Mouse (Mus musculus) thymus, postnatal 0 days (tissue): ENCODE measurements around the gene Togaram2. TPM values are rescaled to one million over a fixed set of nuclear protein-coding genes. Genes with fewer than 3 reads are reported as not detected.

ENCODE experiments used
- DNase-seq: peaks from one replicate; pipeline ENCODE4 v3.0.0-alpha.2; 2015; ENCODE audit warnings: low spot score
- polyA plus RNA-seq: library from polyadenylated mRNA; unstranded; fragments of >200 nt; fragmentation: Nextera tagmentation; extraction: Ambion mirVana; gene quantifications from 2 replicates; pipeline ENCODE4 v1.2.1, GENCODE M21; 2015

Gene Togaram2
- polyA plus RNA-seq, 1 experiment from 2014 or later: 0.53 TPM

DNA sequence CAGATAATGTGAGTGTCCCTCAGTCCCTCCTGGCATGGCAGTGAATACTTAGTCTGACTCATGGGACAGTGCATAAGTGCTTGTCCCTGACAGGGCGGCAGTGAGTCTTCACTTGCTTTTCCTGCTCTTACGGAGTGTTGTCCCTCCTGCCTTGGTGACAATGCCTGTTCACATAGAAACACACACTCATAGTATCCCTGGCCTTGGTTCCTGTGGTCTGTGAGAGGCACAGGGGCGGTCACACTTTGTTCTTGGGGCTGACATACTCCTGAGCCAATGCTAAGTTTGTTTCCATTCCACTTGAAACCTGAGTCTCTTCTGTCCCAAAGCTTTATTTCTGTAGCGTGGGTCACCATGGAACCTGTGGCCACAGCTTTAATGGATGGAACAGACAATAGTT, 9.3 kb downstream of the Togaram2 start:
- DNase-seq: no peak

DNA sequence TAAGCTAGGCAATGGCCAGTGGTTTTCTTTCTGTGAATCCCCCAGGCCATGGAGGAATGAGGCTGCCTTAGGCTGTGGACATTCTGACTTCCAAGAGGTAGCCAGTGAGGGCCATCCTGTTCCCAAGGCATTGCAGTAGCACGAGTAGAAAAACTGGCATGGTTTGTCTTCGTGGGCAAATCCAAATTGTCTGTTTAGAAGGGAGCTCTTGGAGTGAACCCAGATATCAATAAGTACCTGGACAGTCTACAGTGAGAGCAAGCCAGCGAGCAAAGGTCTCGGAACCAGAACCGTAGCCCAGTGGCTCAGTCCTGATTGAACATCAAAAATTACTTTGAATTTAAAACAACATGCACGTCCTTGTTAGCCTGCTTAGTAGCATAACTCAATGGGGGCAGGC, 10.2 kb downstream of the Togaram2 start:
- no peak for DNase-seq

DNA sequence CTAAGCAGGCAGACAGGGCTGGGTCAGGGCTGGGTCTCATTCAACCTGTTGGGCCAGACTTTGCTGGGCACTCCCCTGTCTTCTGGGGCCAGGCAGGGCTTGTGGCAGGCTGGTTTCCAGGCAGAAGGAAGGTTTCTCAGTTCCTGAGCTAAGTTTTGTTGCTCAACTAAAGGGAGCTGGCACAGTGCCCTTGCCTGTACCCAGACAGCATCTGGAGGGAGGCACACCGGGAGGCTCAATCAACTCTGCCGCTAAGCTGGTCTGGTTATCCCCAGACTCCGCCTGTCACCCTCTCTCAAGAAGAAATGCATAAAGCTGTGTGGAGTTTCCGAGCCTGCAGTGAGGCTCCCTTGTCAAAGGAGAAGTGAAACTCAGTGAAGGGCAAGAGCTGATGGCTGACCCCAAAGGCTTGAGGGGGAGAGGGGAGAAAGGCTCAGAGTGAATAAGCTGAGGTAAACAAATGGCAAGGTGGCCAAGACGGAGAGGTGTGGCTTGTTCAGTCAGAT, 11.1 kb downstream of the Togaram2 start:
- DNase-seq: no peak

DNA sequence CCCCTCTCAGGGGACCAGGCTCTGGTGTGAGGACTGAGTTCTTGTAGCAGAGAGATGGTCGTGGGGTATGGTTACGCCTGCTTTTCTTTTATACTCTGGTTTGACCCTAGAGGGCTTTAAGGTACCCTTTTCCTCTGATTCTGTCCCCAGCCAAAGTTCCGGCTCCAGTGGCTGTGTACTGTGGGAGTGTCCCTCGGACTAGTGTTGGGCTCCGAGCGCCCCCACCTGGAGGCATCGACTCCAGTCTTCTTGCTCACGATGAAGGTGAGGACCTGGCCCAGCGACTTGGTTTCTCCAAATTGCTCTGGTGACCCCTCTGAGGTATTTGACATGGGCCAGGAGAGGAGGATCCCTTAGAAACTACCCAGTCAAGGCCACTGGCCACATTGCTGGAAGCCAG, 14.4 kb downstream of the Togaram2 start:
- no peak for DNase-seq

DNA sequence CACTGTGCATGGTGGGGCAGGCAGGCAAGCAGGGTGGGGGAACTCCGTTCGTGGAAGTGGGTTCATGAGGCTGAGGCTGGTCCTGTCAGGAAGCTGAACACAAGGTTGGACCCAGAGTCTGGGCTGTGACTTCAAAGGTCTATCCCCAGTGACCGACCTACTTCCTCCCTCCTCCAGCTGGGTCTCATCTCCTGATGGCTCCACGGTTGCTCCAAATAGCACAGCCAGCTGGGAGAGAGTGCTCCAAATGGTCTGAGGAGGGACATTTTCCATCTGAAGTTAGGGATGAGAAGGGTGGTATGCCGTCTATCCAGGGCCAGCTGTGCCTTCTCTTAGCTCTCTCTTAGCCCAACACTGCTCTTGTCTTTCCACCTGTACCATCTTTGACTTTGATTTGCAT, 16.8 kb downstream of the Togaram2 start:
- DNase-seq: no peak

DNA sequence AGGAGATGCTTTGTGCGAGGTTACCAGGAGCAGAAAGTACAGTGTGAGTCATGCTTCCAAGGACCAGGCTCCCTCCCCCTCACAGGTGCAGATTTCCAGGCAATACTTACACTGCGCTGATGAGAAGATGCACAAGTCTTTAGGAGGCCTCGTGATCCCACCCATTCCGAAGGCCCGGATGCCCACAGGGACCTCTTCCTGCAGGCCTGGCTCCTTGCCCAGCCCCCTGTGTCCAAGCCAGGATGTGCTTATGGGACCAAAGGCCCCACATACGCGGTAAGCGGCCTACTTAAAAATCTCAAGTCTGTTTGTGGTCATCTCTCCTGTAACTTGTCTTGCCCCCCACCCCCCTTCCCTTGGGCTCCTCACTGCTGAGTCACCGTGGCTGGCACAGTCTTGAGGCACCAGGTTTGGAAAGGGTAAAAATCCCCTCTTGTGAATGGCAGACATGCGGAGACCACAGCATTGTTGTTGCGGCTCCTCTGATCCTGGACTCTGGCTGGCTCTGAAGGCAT, 18.4 kb downstream of the Togaram2 start:
- DNase-seq: no peak

DNA sequence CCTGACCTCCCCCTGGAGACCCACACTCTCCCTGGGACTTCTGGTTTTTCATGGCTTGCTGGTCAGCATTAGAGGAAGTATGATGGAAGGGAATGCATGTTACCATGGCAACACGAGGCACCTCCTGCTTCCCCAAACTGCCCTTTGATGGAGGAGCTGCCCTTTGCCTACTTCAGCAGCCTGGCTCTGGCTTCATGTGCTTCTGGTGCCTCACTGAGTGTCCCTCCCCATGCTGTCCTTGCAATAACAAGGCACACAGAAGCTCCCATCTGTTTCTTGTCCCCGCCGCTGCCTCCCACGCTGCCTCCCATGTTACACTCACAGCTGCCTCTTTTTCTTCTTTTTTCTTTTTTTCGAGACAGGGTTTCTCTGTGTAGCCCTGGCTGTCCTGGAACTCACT, 20.3 kb downstream of the Togaram2 start:
- DNase-seq: no peak

DNA sequence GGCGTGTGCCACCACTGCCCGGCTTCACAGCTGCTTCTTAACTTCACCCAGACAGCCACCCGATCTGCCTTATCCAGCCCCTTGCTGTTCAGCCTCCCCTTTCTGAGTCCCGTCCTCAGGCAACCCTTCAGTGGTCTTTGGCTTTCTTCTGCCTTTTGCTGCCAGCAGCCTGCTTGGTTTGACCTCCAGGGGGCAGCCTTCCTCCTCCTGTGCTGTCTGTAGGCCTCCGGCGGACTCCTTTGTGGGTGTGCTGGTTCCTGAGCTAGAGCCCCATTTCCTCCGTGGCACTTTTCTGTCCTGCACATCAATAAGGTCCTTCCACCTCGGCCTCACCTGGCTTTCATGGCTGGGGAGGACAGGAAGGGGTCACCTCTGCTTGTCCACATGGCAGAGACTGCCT, 20.7 kb downstream of the Togaram2 start:
- DNase-seq: peak; percentile 17

DNA sequence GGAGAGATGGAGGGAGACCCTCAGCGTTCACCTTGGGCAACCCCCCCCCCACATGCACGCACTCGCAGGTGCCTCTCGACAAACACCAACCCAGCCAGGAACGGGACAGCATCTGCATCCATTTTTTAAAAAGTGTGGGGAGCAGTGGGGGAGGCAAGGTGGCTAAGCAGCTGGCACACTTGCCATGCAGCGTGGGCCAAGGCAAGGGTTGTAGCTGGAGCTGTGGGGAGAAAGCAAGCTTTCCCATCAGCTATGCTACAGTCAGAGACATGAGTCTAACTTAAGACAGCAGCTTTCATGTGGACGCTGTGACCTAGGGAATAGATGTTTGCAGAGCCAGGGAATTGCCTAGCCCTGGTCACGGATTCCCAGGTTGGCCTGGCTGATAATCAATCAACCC, 22.1 kb downstream of the Togaram2 start:
- no peak for DNase-seq

DNA sequence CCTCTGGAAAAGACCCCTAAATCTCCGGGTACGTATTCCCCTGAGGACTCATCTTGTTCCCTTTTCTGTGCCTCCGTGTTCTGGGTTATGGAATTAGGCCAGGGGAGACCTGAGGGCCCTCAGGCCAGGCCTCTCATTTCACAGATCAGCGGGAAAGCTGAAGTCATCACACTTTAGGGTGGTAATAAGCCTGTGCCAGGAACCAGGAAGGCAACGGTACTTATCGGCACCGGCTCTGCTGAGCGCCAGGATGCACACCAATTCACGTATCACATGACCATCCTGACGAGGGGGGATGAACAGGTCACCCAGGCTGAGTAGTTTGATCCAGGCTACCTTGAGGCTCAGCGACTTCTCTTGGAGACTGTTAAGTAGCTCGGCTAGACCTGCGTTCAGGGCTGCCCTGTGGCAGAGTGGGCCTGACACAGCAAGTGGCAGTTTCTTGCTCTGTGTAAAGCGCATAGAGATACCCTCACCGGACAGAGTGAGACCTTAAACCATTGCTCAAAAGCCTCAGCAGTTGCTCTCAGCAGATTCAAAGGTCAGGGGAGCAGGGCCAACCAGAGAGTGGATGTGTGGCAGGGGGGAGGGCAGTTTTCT, 22.8 kb downstream of the Togaram2 start:
- no peak for DNase-seq

DNA sequence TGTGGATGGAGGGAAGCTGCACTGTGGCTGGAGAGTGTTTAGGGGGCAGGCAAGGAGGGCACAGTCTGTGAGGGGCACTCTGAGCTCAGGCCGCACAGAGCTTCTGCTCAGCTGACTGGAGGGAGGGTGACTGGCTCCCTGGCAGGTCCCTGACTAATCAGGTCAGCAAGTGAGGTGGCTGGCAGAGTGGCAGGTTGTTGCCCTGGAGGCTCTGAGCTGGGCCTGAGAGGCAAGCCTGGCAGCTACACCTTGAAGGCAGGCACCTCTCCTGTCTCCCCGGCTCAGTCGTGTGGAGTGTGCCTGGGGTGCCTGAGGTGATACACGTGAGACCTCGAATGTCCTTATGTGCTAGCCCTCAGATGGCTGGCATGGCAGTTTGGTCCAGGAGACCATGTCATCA, 23.3 kb downstream of the Togaram2 start:
- DNase-seq: no peak

DNA sequence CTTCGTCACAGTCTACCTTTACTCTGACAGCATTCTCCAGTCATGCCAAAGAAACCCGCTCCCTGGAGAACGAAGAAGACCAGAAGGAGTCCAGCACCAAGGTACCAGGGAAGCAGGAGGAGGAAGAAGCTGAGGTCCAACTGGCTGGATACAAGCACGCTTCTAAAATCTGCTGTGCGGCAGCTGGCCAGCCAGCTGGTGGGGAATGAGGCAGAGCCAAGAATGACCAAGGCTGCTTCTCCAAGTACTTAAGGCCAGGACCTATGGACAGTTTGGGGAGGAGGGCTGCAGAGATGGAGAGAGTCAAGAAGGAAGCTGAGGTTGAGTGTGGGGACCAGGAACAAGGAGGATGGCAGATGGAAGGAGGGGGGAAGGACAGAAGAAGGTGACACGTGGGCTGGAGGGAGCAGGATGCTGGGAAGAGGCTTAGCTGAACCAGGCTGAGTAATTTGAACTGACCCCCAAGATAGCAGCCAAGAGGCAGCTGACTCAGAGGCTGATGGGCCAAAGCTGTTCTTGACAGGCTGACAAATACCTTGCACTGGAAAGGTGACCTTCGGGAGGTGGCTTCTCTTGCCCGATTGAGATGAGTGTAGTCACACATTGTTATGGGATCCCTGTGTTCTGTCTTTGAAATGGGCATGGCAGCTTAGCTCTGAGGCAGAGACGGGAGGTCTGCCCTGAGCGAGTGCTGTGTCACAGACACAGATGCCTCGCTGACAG, 25.0 kb downstream of the Togaram2 start:
- no peak for DNase-seq

DNA sequence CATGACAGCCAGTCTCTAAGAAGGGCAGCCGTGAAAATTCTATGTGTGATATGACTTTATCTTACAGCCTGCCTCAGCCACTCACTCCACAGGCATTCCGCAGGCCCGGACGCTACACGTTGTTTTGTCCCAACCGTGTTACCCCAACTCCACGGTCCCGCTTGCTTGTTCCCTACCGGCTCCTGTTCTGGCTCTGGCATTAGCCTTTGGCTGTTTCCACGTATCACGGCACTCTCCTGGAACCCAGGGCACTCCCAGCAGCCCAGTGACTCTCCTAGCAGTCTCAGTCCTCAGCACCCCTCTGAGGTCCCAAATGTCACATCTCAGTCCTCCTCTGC, 25.5 kb downstream of the Togaram2 start:
- no peak for DNase-seq

DNA sequence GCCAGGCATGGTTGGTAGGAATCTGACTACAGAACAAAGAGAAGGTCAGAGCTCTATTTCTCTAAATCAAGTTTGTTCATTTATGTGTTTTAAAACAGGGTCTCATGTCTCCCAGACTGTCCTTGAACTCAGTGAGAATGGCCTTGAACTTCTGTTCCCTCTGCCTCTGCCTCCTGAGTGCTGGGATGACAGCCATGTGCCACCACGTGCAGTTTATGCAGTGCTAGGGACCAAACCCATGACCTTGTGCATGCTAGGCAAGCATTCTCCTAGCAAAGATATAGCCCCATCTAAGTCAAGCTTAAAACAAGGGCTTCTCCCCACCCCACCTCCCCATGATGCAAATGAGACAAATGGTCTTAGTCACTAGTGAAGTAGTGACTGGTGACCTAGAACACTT, 32.1 kb downstream of the Togaram2 start:
- no peak for DNase-seq

DNA sequence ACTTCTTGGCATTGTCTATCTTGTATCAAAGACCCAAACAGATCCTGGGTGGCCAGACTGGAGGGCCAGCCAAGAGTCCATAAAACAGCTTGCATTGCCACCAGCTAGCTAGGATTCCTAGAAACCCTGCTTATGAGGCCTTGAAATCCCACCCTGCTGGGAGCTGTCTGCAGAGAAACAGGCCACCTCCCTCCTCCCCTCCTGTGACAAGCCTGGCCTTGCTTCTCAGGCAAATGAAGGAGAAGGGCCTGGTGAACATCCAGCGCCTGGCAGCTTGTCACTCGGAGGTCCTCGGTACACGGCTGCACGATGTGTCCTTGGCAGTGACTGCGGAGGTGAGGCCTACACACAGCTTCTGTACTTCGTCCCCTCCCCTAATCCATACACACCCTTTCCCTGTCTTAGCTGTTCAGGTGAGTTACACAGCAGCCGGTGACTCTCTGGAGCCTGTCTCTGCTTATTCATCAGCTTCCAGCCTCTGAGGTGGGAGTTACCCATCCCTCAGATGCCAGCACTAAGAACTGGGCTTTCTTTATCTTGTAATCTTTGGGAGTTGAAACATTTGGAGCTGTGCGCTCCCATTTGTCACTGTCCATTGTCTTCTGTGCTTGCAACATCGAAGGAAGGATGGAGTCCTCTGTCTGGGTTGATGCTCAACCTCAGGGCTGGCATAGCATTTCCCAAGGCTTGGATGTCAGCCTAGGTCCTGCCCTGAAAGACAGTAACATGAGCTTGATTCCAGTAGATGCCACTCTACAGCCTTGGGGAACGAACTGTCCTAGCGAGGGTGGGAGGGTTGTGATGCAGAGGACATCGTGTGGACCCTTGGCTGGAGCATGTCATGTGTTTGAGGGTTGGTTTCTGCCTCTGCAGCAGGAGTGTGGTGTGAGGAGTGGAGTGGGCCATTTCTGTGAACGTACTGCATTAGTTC, 32.8 kb downstream of the Togaram2 start:
- no peak for DNase-seq

DNA sequence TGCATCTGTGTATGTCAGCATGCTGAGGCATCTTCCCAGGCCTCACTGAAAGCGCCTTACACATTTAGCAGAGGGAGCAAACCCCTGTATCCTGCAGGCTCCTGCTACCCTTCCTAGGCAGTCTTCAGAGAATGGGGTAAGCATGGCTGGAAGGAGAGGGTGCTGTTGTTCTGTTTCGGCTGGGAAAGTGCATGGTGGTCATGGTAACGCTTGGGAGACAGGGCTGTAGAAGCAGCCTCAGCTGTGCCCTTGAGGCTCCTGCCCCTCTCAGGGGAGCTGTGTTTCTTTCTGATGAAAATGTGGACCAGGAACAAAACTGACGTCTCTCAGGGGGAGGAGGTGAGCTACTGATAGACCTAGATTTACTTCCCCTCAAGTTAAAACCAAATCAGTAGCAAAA, 34.7 kb downstream of the Togaram2 start:
- no peak for DNase-seq

DNA sequence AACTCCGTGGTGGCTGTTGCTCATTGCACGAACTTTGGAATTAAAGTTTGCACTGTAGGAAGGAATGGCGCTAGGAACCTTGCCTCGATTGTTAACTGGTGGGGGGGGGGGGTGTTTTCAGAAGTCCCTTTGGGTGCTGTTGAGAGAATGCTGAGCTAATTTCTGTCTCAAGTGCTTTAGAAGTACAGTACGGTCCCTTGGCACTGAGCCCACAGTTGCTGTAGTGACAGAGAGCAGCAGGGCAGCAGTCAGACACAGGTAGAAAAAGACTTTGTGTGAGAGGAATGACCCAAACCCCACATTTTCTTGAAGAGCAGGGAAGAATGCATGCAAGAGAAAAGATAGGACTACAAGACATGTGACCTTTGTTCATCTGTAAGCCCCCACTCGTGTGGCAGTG, 39.2 kb downstream of the Togaram2 start:
- no peak for DNase-seq

DNA sequence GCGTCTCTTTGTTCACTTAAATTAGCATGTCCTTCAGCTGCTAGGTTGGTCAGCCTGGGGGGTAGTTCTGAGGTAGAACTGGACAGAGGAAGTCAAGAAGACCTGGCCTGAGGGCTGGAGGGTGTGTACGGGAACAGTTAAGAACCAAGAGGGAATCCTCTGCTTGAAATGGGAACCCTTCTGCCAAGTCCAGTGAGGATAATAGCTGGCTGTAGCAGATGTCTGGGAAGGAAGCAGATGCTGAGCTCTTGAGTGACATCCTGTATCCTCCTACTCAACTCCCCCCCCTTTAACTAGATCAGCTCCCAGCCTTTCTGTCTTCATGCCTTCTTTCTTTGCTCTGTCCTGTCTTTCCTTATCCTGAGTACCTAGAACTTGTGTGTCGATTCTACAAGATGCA, 42.0 kb downstream of the Togaram2 start:
- no peak for DNase-seq

DNA sequence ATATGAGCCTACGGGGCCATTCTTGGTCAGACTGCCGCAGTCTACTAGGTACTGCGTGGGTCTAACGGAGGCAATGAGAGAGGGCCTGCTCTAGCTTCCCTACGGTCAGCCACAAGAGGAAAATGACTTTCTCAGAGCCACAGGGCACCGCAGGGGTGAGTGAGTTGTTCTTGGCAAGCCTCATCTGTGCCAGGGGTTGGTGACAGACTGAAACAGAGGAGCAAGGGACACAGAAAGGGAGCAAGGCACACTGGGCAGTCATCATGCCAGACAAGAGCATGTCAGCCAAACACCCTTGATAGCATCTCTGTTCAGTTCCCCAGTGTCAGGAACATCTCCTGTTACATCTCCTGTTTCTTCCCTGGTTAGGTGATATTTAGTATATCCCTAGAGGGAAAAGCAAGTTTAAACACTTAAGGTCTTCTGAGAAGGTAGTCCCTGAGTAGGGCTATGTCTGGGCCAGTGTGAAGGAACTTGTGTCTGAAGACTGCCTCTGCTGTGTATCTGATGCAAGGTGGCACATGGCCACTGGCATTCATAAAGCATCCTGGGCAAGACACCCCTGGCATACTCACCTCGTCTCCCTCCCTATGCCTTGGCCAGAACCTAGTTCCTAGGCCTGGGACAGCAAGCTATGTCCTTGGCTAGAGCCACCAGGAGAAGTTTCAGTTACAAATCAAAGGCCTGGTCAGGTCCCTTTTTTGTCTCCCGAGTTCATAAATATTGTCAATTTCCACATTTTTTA, 45.0 kb downstream of the Togaram2 start:
- no peak for DNase-seq

DNA sequence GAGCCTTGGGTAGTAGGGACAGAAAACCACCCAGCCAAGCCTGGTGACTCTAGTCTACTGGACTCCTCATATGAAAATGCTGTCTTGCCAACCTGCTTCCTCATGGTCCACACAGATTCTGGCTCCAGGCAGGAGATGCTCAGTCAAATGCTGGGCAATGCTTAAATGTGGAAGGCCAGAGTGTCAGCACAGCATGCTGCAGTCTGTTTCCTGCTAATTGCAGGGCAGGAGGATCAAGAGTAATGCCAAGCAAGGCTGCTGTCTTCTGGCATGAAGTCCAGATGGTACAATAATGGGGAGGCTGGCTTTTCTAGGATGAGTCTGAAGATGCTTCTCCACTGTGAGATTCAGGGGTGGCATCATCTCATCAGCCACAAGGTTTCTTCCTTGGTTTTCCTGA, 47.4 kb downstream of the Togaram2 start:
- no peak for DNase-seq

DNA sequence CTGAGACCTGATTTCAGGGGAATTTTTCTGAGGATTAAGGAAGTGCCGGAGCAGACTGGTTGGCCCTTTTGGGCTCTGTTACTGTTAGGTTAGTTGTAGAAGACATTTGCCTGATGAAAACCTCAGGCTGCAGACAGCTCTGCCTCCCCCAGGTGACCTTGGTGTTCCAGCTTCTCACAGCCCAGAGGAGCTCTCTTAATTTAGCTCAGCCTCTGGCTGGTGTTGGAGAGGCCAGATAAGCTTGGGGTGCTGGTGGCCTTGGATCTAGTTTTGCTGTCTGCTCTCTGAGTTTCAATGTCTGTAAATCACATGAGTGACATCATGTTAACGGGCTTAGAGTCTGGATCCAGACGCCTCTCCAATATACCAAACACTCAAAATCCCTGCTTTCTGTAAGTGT, 48.0 kb downstream of the Togaram2 start:
- DNase-seq: no peak
